Mouse (Mus musculus) kidney, postnatal 0 days (tissue): ENCODE measurements at regions not wholly inside any gene's neighbourhood (a gene's known extent, or its start where the extent isn't known, plus 50 kb on each side); places are given as distances from the start of the nearest gene placed in this dataset.

ENCODE experiments used
- ATAC-seq: fragments of 200-750 bp; cut with Nextera tagmentation; replicated peaks from 2 replicates; pipeline ENCODE4 v1.8.0; 2017; ENCODE audit warnings: low read depth, moderate number of reproducible peaks, moderate TSS enrichment, moderate library complexity; ENCODE audit not compliant: low FRiP score
- DNase-seq: peaks from one replicate; pipeline ENCODE4 v3.0.0-alpha.2; 2016; ENCODE audit warnings: low spot score
- H3K27ac ChIP-seq: fragments of 300-500 bp; sonication (generic); 2 replicates; pipeline ENCODE4 v1.5.1; 2014; ENCODE audit warnings: mild to moderate bottlenecking
- H3K27me3 ChIP-seq: fragments of 300-500 bp; sonication (generic); 2 replicates; pipeline ENCODE4 v1.6.1; 2014; ENCODE audit warnings: low read length, mixed read lengths; ENCODE audit not compliant: insufficient read depth
- H3K36me3 ChIP-seq: fragments of 300-500 bp; sonication (generic); 2 replicates; pipeline ENCODE4 v1.6.1; 2014; ENCODE audit warnings: low read length, mixed read lengths; ENCODE audit not compliant: insufficient read depth
- H3K4me1 ChIP-seq: fragments of 300-500 bp; sonication (generic); replicated peaks from 2 replicates; pipeline ENCODE4 v1.6.1; 2014; ENCODE audit warnings: antibody characterized with exemption, low read length, mixed read lengths; ENCODE audit not compliant: insufficient read depth
- H3K4me2 ChIP-seq: fragments of 300-500 bp; sonication (generic); 2 replicates; pipeline ENCODE4 v1.6.1; 2014; ENCODE audit warnings: mild to moderate bottlenecking, low read length, moderate library complexity, mixed read lengths
- H3K4me3 ChIP-seq: fragments of 300-500 bp; sonication (generic); replicated peaks from 2 replicates; pipeline ENCODE4 v1.5.1; 2014; ENCODE audit warnings: low read depth, low read length
- H3K9ac ChIP-seq: fragments of 300-500 bp; sonication (generic); 2 replicates; pipeline ENCODE4 v1.6.1; 2014; ENCODE audit warnings: low read depth, low read length
- H3K9me3 ChIP-seq: fragments of 300-500 bp; sonication (generic); replicated peaks from 2 replicates; pipeline ENCODE4 v1.6.1; 2016; ENCODE audit warnings: low read length, inconsistent platforms, mixed read lengths
- CTCF ChIP-seq: IDR thresholded peaks from 2 replicates; pipeline ENCODE4 v1.5.1; 2016; ENCODE audit warnings: antibody characterized with exemption, low read depth, mild to moderate bottlenecking, moderate library complexity
- WGBS: fragments of 180-500 bp; shearing (Covaris S2); extraction: QIAGEN DNeasy Blood & Tissue Kit; methylation state at CpG from one replicate; pipeline ENCODE4 v1.1.7; 2014; 5-methylcytosine and 5-hydroxymethylcytosine counted together

DNA sequence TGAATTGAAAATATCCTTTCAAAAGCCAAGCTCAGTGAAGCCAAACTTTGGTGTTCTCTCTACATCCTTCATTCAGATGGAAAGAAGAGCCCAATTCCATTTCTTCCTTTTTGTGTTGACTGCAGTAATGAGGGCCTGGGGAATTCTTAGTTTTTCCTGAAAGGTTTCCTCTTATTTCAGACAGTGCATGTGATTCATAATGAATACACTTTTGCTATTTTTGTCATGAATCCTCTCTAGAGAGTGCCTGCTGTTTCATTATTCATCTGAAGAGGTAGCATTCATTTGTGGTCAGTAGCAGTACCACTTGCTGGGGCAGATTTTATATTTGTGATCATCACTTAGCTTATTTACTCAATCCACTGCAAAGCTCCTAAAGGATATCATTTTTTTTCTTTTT, 303.0 kb upstream of the Anxa10 start:
- no peak for TF ChIP-seq CTCF
- no peak overlapping the region for H3K4me3 ChIP-seq
- no peaks in the 10 kb centered on the region for H3K4me1 ChIP-seq
- ATAC-seq (no peak), DNase-seq (no peak)
- H3K4me2 ChIP-seq: no peak overlapping the region
- no peaks in the 10 kb centered on the region for H3K36me3 ChIP-seq
- no peak overlapping the region for H3K9ac ChIP-seq
- H3K27ac ChIP-seq: no peak overlapping the region
- no peaks in the 10 kb centered on the region for H3K9me3 ChIP-seq
- H3K27me3 ChIP-seq: no peaks in the 10 kb centered on the region

DNA sequence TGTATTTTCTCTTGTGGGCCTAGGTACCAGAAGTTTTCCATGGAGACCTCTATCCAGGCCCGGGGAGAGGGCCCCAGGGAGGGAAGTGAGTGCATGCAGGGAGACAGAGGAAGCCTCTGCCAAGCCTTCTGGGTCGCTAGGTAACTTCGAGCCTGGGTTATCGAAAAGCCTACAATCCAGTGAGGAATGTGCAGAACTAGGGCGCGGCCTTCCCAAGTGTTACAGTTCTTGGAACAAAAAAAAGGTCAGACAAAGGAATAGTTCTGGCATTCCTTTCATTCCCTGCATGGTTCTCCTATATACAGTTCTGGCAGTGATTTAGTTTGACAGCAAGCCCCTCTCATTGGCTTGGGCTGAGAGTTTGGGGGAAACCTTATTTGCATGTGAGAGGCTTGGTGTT, 294.6 kb upstream of the Anxa10 start:
- DNase-seq: peak; percentile 15
- Histone ChIP-seq H3K4me1 (no peaks in the 10 kb centered on the region), H3K4me2 (no peak overlapping the region), H3K9ac (no peak overlapping the region), H3K9me3 (no peaks in the 10 kb centered on the region), H3K27ac (no peak overlapping the region), H3K27me3 (no peaks in the 10 kb centered on the region), H3K4me3 (no peak overlapping the region), H3K36me3 (no peaks in the 10 kb centered on the region)
- TF ChIP-seq CTCF: no peak
- no peak for ATAC-seq
- 30% methylated on average over 6 of the region's 6 CpGs for WGBS
